Mouse (Mus musculus): ENCODE results near the gene Metap1d.
A peak's percentile ranks its signal among the peaks of the same experiment; 100 is the strongest.

DNA sequence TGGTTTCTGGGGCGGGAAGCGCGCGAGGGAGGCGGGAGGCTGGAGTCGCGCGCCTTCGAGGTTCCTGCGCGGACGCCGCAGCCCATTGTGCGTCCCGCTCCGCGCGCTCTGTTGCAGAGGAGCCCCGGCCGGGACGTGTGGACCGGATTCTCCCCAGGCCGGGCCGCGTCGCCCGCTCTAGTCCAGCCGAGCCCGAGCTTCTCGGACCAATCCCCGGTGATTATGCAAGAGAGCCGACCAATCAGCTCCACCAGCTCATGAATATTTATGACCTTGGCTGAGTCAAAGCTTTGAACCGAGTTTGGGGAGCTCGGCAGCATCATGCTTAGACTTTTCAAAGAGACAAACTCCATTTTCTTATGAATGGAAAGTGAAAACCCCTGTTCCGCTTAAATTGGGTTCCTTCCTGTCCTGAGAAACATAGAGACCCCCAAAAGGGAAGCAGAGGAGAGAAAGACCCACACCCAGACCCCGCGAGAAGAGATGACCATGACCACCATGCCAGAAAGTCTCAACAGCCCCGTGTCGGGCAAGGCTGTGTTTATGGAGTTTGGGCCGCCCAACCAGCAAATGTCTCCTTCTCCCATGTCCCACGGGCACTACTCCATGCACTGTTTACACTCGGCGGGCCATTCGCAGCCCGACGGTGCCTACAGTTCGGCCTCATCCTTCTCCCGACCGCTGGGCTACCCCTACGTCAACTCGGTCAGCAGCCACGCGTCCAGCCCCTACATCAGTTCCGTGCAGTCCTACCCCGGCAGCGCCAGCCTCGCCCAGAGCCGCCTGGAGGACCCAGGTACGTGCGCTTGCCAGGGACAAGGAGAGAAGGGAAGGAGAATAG lies 76.7 kb downstream of the Metap1d start:
- TF ChIP-seq USF1 (IDR thresholded peaks at IDR 0.05; ENCODE audit: low read depth): no peak
- TF ChIP-seq E2F4 (IDR thresholded peaks at IDR 0.05; ENCODE audit: insufficient read depth): no peak
- TF ChIP-seq MAX (IDR thresholded peaks at IDR 0.05; ENCODE audit: low read depth): no peak
- TF ChIP-seq POLR2AphosphoS2 (IDR thresholded peaks at IDR 0.05; ENCODE audit: insufficient read length, low read depth): peak; percentile 90

All from myocyte (in vitro differentiated cells).